Mouse (Mus musculus): ENCODE data around the gene Irs3.

Irs3 gene

GRCm38 (mm10) chr5:137660064-137660688 lies 14.7 kb upstream of the Irs3 start:
- DNase-seq (ENCODE audit: low read depth in 1 of 2, low spot score in 2 of 2): no peak

- DNase-seq (ENCODE audit: low read depth in 1 of 2, low spot score in 2 of 2): peak in 1 of 2 experiments; percentile 20
These were observed 11.5 kb upstream of the Irs3 start for GRCm38 (mm10) chr5:137656977-137657376.

GRCm38 (mm10) chr5:137654746-137655145 lies 9.2 kb upstream of the Irs3 start:
- no peak for DNase-seq (ENCODE audit: low read depth in 1 of 2, low spot score in 2 of 2)

GRCm38 (mm10) chr5:137653366-137653765 lies 7.9 kb upstream of the Irs3 start:
- no peak for DNase-seq (ENCODE audit: low read depth in 1 of 2, low spot score in 2 of 2)

GRCm38 (mm10) chr5:137652474-137652873 lies 7.0 kb upstream of the Irs3 start:
- no peak for DNase-seq (ENCODE audit: low read depth in 1 of 2, low spot score in 2 of 2)

GRCm38 (mm10) chr5:137649669-137650571 lies 4.4 kb upstream of the Irs3 start:
- no peak for DNase-seq (ENCODE audit: low read depth in 1 of 2, low spot score in 2 of 2)

GRCm38 (mm10) chr5:137649251-137649650 lies 3.7 kb upstream of the Irs3 start:
- DNase-seq (ENCODE audit: low read depth in 1 of 2, low spot score in 2 of 2): no peak

- no peak for DNase-seq (ENCODE audit: low read depth in 1 of 2, low spot score in 2 of 2)
These were observed 2.5 kb upstream of the Irs3 start for GRCm38 (mm10) chr5:137647827-137648601.

GRCm38 (mm10) chr5:137645091-137645651 lies 343 bp downstream of the Irs3 start:
- DNase-seq (ENCODE audit: low read depth in 1 of 2, low spot score in 2 of 2): peak in 1 of 2 experiments; percentile 18

- DNase-seq (ENCODE audit: low read depth in 1 of 2, low spot score in 2 of 2): no peak
These were observed 1.0 kb downstream of the Irs3 start for GRCm38 (mm10) chr5:137644484-137644883.

- no peak for DNase-seq (ENCODE audit: low read depth in 1 of 2, low spot score in 2 of 2)
These were observed 2.6 kb downstream of the Irs3 start for GRCm38 (mm10) chr5:137642886-137643285.

GRCm38 (mm10) chr5:137641054-137641453 lies 4.5 kb downstream of the Irs3 start, which contains the start of gene Sap25:
TSS of gene Sap25 (plus strand) at chr5:137641334.
- no peak for DNase-seq (ENCODE audit: low read depth in 1 of 2, low spot score in 2 of 2)

- no peak for DNase-seq (ENCODE audit: low read depth in 1 of 2, low spot score in 2 of 2)
These were observed 6.0 kb downstream of the Irs3 start for GRCm38 (mm10) chr5:137639472-137639871.

GRCm38 (mm10) chr5:137633397-137634084 lies 12.0 kb downstream of the Irs3 start:
- no peak for DNase-seq (ENCODE audit: low read depth in 1 of 2, low spot score in 2 of 2)

GRCm38 (mm10) chr5:137631591-137631990 lies 13.9 kb downstream of the Irs3 start:
- no peak for DNase-seq (ENCODE audit: low read depth in 1 of 2, low spot score in 2 of 2)

GRCm38 (mm10) chr5:137631171-137631570 lies 14.3 kb downstream of the Irs3 start:
- DNase-seq (ENCODE audit: low read depth in 1 of 2, low spot score in 2 of 2): peak; percentile 55 to 62

- DNase-seq (ENCODE audit: low read depth in 1 of 2, low spot score in 2 of 2): no peak
These were observed 14.9 kb downstream of the Irs3 start for GRCm38 (mm10) chr5:137630602-137631001.

GRCm38 (mm10) chr5:137629906-137630545 lies 15.5 kb downstream of the Irs3 start:
- DNase-seq (ENCODE audit: low read depth in 1 of 2, low spot score in 2 of 2): no peak

- DNase-seq (ENCODE audit: low read depth in 1 of 2, low spot score in 2 of 2): no peak
These were observed 16.2 kb downstream of the Irs3 start for GRCm38 (mm10) chr5:137629306-137629721.

Measured in monocyte, adult 2 months (primary cell).